Mouse (Mus musculus): ENCODE measurements at regions not wholly inside any gene's neighbourhood (a gene's known extent, or its start where the extent isn't known, plus 50 kb on each side); places are given as distances from the start of the nearest gene placed in this dataset.

- DNase-seq (ENCODE audit: low read depth): no peak
Observed at GRCm38 (mm10) chr9:91818616-91819328, 374.0 kb upstream of the Plscr5 start.

- no peak for DNase-seq (ENCODE audit: low read depth)
Observed at GRCm38 (mm10) chr9:91803372-91803961, 389.3 kb upstream of the Plscr5 start.

GRCm38 (mm10) chr9:91798837-91799225, 393.9 kb upstream of the Plscr5 start:
- DNase-seq (ENCODE audit: low read depth): no peak

GRCm38 (mm10) chr9:91798171-91798836, 394.4 kb upstream of the Plscr5 start:
- DNase-seq (ENCODE audit: low read depth): no peak

- DNase-seq (ENCODE audit: low read depth): no peak
Observed at GRCm38 (mm10) chr9:91796976-91797375, 395.8 kb upstream of the Plscr5 start.

- DNase-seq (ENCODE audit: low read depth): no peak
Observed at GRCm38 (mm10) chr9:91752935-91753334, 387.3 kb upstream of the Zic1 start.

- DNase-seq (ENCODE audit: low read depth): no peak
Observed at GRCm38 (mm10) chr9:91711106-91711505, 345.5 kb upstream of the Zic1 start.

GRCm38 (mm10) chr9:91680859-91681258, 315.2 kb upstream of the Zic1 start:
- DNase-seq (ENCODE audit: low read depth): no peak

GRCm38 (mm10) chr9:91666667-91667066, 301.1 kb upstream of the Zic1 start:
- no peak for DNase-seq (ENCODE audit: low read depth)

- no peak for DNase-seq (ENCODE audit: low read depth)
Observed at GRCm38 (mm10) chr9:91660089-91660488, 294.5 kb upstream of the Zic1 start.

GRCm38 (mm10) chr9:91654071-91654470, 288.5 kb upstream of the Zic1 start:
- DNase-seq (ENCODE audit: low read depth): no peak

- no peak for DNase-seq (ENCODE audit: low read depth)
Observed at GRCm38 (mm10) chr9:91652384-91653100, 286.9 kb upstream of the Zic1 start.

- DNase-seq (ENCODE audit: low read depth): no peak
Observed at GRCm38 (mm10) chr9:91610401-91610800, 244.8 kb upstream of the Zic1 start.

GRCm38 (mm10) chr9:91609457-91610166, 244.0 kb upstream of the Zic1 start:
- no peak for DNase-seq (ENCODE audit: low read depth)

GRCm38 (mm10) chr9:91601740-91602139, 236.1 kb upstream of the Zic1 start:
- DNase-seq (ENCODE audit: low read depth): no peak

- no peak for DNase-seq (ENCODE audit: low read depth)
Observed at GRCm38 (mm10) chr9:91591915-91592314, 226.3 kb upstream of the Zic1 start.

- DNase-seq (ENCODE audit: low read depth): no peak
Observed at GRCm38 (mm10) chr9:91588756-91589155, 223.1 kb upstream of the Zic1 start.

GRCm38 (mm10) chr9:91587861-91588260, 222.3 kb upstream of the Zic1 start:
- DNase-seq (ENCODE audit: low read depth): no peak

GRCm38 (mm10) chr9:91587271-91587670, 221.7 kb upstream of the Zic1 start:
- no peak for DNase-seq (ENCODE audit: low read depth)

GRCm38 (mm10) chr9:91586635-91587034, 221.0 kb upstream of the Zic1 start:
- no peak for DNase-seq (ENCODE audit: low read depth)

- no peak for DNase-seq (ENCODE audit: low read depth)
Observed at GRCm38 (mm10) chr9:91574156-91574555, 208.5 kb upstream of the Zic1 start.

- DNase-seq (ENCODE audit: low read depth): no peak
Observed at GRCm38 (mm10) chr9:91566006-91566641, 200.5 kb upstream of the Zic1 start.

Data from NIH3T3 (cell line).